Mouse (Mus musculus) CD4-positive, CD25-positive, alpha-beta regulatory T cell, adult 2 months (primary cell): ENCODE data around the gene 4930402F06Rik.

Experiments used
- DNase-seq: peaks from one replicate; pipeline ENCODE4 v3.0.0-alpha.2; 2012; ENCODE audit warnings: low read depth, low spot score

The 4930402F06Rik gene

GRCm38 (mm10) chr2:35417231-35417630 lies 20.3 kb upstream of the 4930402F06Rik start:
- no peak for DNase-seq

DNA sequence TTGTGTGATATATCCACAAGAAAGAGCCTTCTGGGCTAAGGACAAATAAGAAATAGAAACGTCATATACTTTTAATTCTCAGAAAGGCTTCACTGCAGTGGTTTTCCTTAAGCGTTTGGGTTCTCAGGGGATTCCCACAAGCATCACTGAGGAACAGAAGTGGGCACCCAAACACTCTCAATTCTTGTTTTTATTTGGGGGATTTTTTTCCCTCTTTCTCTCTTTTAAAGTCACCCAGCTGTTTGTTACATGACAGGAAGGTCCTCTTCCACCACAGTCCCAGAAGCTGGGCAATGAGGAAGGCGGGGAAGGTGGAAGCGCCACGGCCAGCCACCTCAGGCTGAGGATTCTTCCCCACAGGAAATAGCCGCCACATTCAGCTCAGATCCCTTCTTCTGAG lies 19.5 kb upstream of the 4930402F06Rik start:
- DNase-seq, result no peak

DNA sequence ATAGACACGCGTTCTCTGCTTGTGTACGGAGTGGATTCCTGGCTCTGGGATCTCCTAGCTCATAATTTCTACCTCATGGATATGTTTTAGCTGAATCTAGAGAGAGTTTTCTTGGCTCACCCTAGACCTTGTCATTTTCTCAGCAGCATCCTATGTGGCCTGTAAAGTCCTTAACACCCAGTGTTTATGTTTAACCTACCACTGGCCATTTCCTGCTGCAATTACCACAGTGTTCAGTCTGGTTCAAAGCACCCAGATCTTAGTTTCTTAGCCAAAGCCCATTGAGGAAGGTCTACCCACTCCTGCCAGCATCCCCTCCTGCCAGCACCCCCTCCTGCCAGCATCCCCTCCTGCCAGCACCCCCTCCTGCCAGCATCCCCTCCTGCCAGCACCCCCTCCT lies 15.8 kb upstream of the 4930402F06Rik start:
- DNase-seq, result no peak

DNA sequence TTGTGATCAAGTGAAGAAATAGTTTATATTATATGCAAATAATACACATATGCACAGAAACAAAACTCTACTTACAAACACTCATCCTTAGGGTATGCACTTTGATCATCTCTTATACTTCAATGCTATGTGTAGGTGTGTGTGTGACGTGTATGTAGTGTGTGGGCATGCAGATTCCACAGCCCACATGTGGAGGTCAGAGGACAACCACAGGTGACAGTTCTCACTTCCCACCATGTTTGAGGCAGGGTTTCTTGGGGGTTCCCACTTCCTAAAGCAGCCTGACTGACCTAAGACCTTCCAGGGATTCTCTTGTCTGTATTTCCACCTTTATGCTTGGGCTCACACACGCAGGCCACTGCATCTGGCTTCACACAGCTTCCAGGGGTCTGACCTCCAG lies 15.3 kb upstream of the 4930402F06Rik start:
- DNase-seq, result peak; percentile 48

DNA sequence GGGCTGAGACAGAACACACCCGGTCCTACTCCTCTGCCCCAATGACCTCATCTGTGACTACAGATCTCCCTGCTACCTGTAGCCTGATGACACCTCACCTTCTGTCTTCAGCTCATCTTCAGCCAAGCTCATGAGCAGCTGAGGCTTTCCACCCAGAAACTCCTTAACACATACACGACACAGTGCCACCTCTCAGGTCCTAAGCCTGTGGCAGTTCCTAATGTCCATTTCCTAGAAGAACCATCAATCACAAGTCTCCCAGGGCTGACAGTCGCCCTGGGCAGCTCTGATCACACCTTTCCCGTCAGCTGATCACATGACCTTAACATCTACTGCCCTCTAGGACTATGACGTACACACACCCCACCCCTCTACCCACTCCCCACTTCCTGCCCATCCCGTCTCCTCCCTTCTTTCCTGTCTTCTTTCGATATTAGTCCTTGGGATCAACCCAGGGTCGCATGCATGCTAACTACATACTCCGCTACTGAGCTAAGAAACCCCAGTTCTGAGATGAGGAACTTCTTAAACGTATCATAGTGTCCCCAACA lies 14.7 kb upstream of the 4930402F06Rik start:
- peak; percentile 48 for DNase-seq

- no peak for DNase-seq
Observed at GRCm38 (mm10) chr2:35409466-35409865, 12.5 kb upstream of the 4930402F06Rik start.

DNA sequence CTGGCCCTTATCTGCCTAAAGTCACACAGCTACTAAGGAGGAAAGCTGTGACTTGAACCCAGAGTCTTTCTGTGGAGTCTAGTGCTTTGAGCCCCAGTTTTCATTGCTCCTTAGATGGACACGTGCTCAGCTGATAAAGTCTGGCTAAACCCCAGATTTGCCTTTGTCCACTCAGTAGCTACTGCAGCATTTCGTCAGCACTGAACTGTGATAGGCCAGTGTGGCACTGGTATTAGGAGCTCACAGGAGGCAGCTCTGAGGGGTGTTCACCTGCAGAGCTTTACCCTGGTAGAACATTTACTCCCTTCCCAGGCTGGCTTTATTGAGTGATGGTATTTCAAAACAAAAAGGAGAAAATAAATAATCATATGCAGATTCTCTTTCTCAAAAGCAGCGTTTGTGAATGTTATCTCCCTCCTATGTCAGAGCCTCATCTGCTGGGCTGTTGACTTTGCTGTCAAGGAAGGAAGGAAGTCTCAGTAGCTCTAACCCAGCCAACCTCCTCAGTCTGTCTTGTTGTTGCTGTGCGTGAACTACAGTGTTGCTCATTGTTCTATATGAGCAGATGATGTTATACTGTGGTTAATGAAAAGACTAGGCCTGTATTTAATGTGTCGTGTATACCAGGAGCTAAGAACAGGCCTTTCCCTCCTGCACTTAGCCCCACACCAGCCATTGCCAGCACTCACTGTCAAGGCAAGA lies 11.6 kb upstream of the 4930402F06Rik start:
- DNase-seq, result peak; percentile 51

DNA sequence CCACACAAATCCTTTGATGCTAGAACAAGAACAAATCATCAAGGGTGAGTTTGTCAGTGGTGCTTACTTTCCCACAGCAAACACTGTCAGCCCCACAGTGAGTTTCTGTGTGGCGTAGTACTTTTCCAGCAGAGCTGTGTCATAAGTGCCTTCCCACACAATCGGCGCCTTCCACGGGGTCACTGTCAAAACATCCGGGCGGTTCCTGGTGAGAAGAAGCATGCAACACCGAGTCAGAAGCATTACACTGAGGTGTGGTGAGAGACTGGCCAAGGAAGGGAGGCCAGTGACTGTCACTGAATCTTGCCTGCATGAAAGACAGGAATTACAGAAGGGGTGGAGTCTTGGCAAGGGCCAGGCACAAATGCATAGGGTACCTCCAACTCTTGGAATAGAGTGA lies 10.9 kb upstream of the 4930402F06Rik start:
- no peak for DNase-seq

- no peak for DNase-seq
Observed at GRCm38 (mm10) chr2:35407266-35407665, 10.3 kb upstream of the 4930402F06Rik start.

GRCm38 (mm10) chr2:35406611-35407010 lies 9.6 kb upstream of the 4930402F06Rik start:
- DNase-seq, result no peak

DNA sequence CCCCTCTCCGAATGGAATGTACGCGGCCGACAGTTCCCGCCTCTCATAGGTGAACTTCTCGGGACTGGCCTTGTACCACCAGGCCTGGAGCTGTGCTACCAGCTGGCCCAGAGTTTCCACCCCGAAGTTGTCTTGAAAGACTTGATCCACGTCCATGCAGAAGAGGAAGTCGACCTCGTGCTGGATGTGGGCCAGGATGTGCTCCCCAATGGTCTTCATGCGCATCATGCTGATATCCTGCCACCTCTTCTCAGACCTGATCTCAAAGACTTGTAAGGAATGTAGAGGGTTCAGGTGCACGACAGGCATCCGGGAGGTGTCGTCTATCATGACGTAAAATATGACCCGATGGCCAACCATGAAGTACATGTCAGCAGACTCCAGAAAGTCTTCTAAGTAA lies 5.4 kb upstream of the 4930402F06Rik start:
- DNase-seq, result no peak

DNA sequence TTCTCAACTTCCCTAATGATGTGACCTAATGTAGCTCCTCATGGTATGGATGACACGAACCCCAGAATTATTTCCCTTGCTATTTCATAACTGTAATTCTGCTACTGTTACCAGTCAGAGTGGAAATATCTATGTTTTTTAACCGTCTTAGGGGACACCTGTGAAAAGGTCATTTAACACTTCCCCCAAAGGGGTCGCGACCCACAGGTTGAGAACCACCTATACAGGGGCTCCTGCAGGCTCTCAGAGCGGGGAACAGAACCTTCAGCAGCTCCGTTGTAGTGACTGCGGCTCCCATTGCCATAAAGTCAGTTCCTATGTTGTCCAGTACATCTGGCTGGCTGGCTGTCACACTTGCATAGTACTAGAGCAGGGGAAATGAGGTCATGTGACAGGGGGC lies 3.8 kb upstream of the 4930402F06Rik start:
- DNase-seq, result no peak

GRCm38 (mm10) chr2:35398184-35398828 lies 1.3 kb upstream of the 4930402F06Rik start:
- no peak for DNase-seq

GRCm38 (mm10) chr2:35397590-35398173 lies 707 bp upstream of the 4930402F06Rik start:
- peak; percentile 82 for DNase-seq

DNA sequence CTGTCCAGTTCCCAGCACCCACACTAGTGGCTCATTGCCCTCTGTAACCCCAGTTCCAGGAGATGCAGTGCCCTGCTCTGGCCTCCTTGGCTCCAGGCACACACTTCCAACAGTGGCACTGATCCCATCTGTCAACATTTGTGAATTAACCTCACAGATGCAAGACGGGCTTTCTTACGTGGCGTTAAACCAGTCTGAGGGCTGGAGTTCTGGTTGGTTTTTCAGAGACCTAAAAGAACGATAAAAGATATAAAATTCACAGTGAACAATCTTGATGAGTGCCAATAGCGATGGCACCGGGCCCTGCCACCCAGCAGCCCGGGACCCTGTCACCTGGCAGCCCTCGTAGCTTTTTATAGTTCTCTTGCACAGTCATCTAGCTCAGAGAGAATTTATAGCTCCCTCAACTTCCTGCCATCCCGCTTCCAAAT lies 11.5 kb downstream of the 4930402F06Rik start:
- no peak for DNase-seq

DNA sequence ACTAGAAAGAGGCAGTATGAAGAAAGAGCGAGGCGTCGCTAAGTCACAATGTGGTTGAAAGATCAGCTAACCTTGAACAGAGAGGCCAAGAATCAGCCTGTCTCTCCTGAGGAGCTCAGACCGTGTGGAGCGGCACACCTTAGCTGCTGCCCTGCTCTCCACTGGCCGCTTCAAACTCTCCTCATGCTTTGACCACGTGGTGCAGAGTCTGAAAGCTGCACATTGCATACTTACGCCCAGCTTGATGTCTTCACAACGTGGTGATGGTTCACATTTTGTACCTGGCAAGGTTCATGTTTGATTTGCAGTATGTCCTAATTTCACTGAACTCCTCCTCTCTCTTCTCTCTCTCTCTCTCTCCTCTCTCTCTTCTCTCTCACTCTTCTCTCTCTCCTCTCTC lies 17.7 kb downstream of the 4930402F06Rik start:
- DNase-seq, result no peak

GRCm38 (mm10) chr2:35377600-35377999 lies 19.4 kb downstream of the 4930402F06Rik start:
- DNase-seq, result no peak

DNA sequence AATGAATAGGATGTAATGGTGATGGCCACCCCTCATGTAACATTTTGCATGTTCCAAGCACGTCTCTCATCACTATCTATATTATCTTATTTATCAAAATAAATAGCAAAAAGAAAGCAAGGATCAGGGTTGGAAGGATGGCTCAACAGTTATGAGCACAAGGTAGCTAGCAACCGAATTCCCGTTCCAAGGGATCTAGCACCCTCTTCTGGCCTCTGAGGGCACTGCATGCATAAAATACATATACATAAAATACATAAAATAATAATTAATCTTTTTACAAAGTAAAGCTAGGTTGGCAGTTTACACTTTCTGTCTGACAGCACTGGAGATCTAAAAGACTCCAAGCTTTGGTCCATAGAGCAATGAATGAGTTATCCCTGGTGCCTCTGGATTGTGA lies 24.0 kb downstream of the 4930402F06Rik start:
- peak; percentile 41 for DNase-seq

DNA sequence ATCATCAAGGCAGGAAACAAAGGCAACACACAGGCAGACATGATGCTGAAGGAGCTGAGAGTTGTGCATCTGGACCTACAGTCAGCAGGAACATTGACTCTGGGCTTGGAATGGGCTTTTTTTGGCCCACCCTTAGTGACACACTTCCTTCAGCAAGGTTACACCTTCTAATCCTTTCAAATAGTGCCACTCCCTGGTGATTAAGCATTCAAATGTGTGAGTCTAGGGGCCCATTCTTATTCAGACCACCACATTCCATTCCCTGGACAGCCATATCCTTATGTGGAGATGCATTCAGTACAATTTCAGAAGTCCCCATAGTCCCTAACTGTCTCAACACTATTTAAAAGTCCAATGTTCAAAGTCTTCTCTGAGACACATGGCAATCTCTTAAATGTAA lies 26.3 kb downstream of the 4930402F06Rik start:
- DNase-seq, result no peak

DNA sequence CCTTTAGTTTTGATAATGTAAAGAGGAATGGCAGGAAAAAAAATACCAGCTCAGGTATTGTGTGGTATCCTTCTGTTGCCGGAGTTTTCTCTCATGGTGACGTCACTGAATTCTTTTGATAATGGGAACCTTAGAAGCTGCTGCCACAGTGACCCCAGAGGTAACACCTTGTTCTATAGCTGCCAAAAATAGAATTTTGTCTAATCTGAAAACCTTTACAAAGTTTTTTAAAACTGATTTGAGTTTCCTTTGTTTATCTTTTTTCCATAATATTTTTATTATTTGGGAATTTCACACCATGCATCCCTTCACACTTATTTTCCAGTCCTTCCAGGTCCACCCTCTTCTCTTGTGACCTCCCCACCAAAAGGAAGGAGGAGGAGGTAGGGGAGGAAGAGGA lies 29.3 kb downstream of the 4930402F06Rik start, which contains the start of gene 4930568D16Rik:
4930568D16Rik (minus strand) TSS at position 101 of the 400 bp plus-strand sequence.
- DNase-seq, result no peak

GRCm38 (mm10) chr2:35349184-35349583 lies 47.8 kb downstream of the 4930402F06Rik start:
- DNase-seq, result peak; percentile 57

GRCm38 (mm10) chr2:35345984-35346383 lies 51.0 kb downstream of the 4930402F06Rik start:
- no peak for DNase-seq

DNA sequence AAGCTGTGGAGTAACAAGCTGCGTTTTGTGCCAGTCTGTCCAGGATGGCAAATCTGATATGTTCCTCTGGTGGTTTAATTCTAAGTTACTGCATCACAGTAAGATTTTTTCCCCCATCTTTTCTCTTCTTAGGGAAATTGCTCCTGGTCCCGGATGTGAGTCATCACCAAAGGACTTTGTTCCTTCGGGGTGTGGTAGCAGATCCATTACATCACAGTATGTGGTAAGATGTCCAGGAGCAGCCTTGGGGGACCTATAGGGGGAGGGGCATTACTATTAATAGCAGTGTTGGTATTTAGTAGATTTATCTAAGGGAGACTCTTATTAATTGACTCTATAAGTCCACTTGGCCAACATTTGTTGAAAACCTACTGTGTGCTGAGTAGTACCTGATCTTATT lies 54.4 kb downstream of the 4930402F06Rik start:
- no peak for DNase-seq
